Mouse (Mus musculus) kidney, adult 9 months (tissue): ENCODE measurements around the gene Odf3b.
A peak's percentile ranks its signal among the peaks of the same experiment; 100 is the strongest.

ENCODE experiments used
- DNase-seq: peaks from one replicate; pipeline ENCODE4 v3.0.0; 2022

Gene Odf3b

GRCm38 (mm10) chr15:89378831-89379401, at the start of gene Odf3b:
Odf3b (minus strand) TSS chr15:89379282.
- peak; percentile 30 for DNase-seq

- DNase-seq, result no peak
These were observed 49.2 kb upstream of the Odf3b start for GRCm38 (mm10) chr15:89428136-89428790.

- no peak for DNase-seq
These were observed 47.6 kb upstream of the Odf3b start for GRCm38 (mm10) chr15:89426716-89427115.

- DNase-seq, result peak; percentile 63
These were observed 46.6 kb upstream of the Odf3b start, which contains the start of gene Cpt1b for GRCm38 (mm10) chr15:89425711-89426121. Cpt1b (minus strand) TSS chr15:89425863.

DNA sequence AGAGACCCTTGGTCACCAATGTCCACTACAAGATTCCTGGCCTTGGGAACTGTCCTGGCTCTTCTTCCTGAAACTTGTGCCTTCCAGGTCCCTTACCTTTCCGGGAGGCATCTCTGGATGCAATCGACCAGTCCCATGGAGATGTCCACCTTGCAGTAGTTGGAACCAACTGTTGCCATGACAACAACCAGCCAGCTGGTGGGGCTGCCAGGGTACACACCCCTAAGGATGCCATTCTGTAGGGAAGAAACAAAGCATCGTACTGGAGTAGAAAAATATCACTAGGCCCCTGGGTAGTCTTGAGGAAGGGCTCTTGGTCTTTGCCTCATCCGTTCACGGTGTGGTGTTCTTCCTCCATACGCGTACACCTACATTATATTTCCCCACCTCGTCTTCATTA, 45.5 kb upstream of the Odf3b start:
- no peak for DNase-seq

DNA sequence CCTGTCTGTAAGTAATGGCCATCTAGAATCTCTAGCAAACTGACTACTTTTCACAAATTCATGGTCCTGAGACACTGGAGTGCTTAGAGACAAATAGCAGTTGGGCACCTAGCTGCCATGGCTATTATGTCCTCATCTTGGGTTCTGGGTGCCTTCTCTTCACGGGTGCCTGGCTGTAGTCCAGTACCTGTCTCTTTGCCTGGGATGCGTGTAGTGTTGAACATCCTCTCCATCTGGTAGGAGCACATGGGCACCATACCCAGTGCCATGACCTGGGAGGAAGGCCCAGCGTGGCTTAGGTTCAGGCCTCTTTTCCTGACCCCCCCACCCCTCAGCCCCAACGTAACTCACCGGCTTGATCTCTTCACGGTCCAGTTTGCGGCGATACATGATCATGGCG, 42.9 kb upstream of the Odf3b start:
- DNase-seq, result no peak

DNA sequence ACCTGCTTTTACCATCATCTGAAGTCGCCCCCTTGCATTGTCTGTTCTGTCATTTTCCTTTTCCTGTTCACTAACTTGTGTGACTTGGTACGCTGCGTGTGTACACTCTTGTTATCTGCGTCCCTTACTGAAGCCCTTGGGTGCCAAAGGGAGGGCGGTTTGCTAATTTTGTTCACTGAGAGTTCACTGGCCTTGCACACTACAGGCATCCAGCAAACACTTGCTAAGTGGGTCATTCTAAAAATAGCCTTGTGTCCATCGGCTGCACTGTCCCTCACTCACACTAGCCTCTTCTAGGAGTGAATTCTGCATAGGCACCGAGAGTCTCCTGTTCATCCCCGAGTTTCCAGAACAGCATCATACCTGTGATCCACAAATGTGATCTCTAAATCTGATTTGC, 36.2 kb upstream of the Odf3b start:
- DNase-seq, result no peak

GRCm38 (mm10) chr15:89410118-89410517, 31.0 kb upstream of the Odf3b start, which contains the start of gene Syce3:
Syce3 (minus strand) TSS chr15:89410503.
- DNase-seq, result no peak

GRCm38 (mm10) chr15:89406691-89407090, 27.6 kb upstream of the Odf3b start:
- no peak for DNase-seq

DNA sequence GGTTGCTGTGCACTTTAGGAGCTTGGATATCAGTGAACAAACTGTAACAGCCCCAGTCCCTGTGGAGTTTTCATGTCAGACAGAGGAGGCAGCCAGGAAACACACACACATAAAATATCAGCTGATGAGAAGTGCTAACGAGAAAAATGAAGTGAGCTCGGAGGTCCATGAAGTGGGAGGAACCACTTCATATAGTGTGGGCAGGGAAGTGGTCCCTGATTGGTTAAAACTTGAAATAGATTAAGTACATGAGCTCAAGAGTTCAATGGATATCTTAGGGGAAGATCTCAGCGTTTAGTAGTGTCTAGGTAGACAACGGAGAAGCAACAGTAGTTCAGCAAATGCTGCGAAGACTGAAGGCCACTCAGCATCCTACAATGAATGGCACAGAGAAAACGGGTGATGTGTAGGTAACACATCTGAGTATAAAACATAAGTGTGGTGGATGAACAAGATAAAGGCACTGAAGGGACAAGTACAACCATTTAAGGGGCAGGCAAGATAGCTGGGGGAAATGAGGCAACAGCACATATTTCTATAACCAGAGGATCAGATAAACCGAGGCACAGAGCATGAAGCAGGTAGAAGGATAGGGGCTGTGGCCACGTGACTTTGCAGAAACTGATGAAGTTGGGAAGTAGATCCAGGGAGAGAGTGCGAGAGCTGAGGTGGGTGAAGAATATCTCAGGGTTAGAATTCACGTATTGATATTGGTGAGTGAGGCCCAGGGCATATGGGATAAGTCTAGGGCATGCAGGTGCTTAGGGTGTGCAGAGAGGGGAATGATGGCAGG, 25.9 kb upstream of the Odf3b start:
- DNase-seq, result no peak

DNA sequence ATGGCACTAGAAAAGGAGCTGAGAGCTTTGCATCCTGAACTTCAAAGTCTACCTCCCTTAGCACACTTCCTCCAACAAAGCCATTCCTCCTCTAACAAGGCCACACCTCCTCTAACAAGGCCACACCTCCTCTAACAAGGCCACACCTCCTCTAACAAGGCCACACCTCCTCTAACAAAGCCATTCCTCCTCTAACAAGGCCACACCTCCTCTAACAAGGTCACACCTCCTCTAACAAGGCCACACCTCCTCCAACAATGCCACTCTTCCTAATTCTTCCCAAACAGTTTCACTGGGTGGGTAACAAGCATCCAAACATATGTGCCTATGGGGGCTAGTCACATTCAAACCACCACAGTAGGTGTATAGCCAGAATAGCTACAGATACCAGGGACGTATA, 23.4 kb upstream of the Odf3b start:
- no peak for DNase-seq

GRCm38 (mm10) chr15:89399716-89400115, 20.6 kb upstream of the Odf3b start:
- no peak for DNase-seq

GRCm38 (mm10) chr15:89398146-89398545, 19.1 kb upstream of the Odf3b start:
- no peak for DNase-seq

DNA sequence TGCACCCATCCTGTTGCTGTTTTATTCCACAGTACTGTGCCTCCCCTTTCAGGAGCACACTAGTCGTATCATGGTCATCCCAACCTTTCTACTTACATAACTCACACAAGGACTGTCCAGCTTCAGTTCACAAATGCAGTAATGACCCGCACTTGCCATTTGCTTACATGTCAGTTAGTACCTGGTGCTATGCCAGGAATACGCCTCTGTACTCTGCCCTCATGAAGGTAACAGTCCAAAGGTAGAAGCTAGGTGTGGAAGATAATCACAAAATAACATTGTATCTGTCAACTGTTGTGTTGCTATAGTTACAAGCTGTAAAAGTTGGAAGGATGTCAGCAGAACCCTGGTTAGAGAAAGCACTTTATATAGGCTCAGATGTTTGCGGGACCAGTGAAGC, 17.8 kb upstream of the Odf3b start:
- DNase-seq, result peak; percentile 77

- DNase-seq, result no peak
These were observed 11.0 kb upstream of the Odf3b start for GRCm38 (mm10) chr15:89390081-89390480.

- no peak for DNase-seq
These were observed 8.0 kb upstream of the Odf3b start for GRCm38 (mm10) chr15:89387127-89387526.

DNA sequence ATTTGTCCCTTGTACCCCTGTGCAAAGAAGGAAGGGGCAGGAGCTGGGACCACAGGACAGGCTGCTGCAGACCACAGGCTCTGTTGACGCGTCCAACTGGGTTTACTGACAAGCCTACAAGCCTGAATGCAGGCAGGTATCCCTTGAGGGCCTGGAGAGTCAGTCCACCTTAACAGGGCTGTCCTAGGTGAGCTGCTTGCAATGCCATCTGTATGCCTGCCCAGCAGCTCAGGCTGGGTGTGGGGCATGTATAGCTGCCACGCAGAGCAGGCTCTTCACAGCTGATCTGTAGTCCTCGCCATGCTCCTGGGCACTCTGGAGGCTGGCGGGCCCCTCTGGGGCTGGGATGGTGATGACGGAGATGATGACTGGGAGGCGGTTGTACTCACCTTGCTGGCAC, 5.5 kb upstream of the Odf3b start, which contains the start of gene Klhdc7b:
TSS of gene Klhdc7b (plus strand) at position 301 of the 400 bp plus-strand sequence.
- no peak for DNase-seq

GRCm38 (mm10) chr15:89379429-89379828, 347 bp upstream of the Odf3b start:
- DNase-seq, result no peak

- DNase-seq, result no peak
These were observed 899 bp downstream of the Odf3b start for GRCm38 (mm10) chr15:89377938-89378828.

GRCm38 (mm10) chr15:89377362-89377761, 1.7 kb downstream of the Odf3b start:
- no peak for DNase-seq

DNA sequence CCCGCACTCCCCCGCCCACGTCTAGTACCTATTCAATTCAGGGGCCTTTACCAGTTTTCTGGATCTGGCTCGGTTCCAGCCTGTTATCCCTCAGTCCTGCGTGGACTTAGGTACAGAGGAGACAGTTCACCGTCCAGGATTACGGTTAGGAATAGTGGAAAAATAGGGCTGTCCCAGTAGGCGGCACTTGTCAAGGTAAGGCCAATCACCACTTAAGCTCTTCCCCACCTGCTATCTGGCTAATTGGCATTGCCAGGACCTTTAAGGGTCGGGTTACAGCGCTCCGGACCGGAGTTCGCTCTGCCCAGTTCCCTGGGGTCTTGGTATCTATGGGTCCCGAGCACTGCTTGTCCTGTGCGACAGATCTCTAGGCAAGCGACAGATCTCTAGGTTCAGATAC, 2.1 kb downstream of the Odf3b start, which contains the start of gene Tymp:
TSS of gene Tymp (minus strand) at position 83 of the 400 bp plus-strand sequence.
- peak; percentile 46 for DNase-seq

- peak; percentile 28 for DNase-seq
These were observed 3.0 kb downstream of the Odf3b start for GRCm38 (mm10) chr15:89376040-89376439.
